Mouse (Mus musculus): ENCODE results near the gene Isca2. TPM values are rescaled to one million over a fixed set of nuclear protein-coding genes. Genes with fewer than 3 reads are reported as not detected.

The Isca2 gene
- polyA plus RNA-seq, 1 experiment from 2014 or later = 137 TPM

Other genes starting within 250 kb of the Isca2 start
- gene Vsx2, start 203.5 kb upstream of the Isca2 start, polyA plus RNA-seq (2014; fragmentation: Nextera tagmentation; extraction: Ambion mirVana) = not detected in 2 replicates
- gene Abcd4, start 155.8 kb upstream of the Isca2 start, polyA plus RNA-seq (2014; fragmentation: Nextera tagmentation; extraction: Ambion mirVana) = 13.4 and 15.0 TPM in 2 replicates
- not detected in 2 replicates for gene Vrtn, start 132.2 kb upstream of the Isca2 start, polyA plus RNA-seq (2014; fragmentation: Nextera tagmentation; extraction: Ambion mirVana)
- gene Syndig1l, start 74.4 kb upstream of the Isca2 start, polyA plus RNA-seq (2014; fragmentation: Nextera tagmentation; extraction: Ambion mirVana) = 0.19 TPM in 1 of 2 replicates, not detected in the other
- 66.2 and 66.6 TPM in 2 replicates for gene Npc2, start 99 bp upstream of the Isca2 start, polyA plus RNA-seq (2014; fragmentation: Nextera tagmentation; extraction: Ambion mirVana)
- gene Ltbp2, start 103.3 kb downstream of the Isca2 start, polyA plus RNA-seq (2014; fragmentation: Nextera tagmentation; extraction: Ambion mirVana) = 0.36 and 0.45 TPM in 2 replicates
- gene Fcf1, start 197.6 kb downstream of the Isca2 start, polyA plus RNA-seq (2014; fragmentation: Nextera tagmentation; extraction: Ambion mirVana) = 145 and 147 TPM in 2 replicates
- 15.1 and 15.3 TPM in 2 replicates for gene Arel1, start 197.6 kb downstream of the Isca2 start, polyA plus RNA-seq (2014; fragmentation: Nextera tagmentation; extraction: Ambion mirVana)
- 50.8 and 54.5 TPM in 2 replicates for gene Ylpm1, start 223.1 kb downstream of the Isca2 start, polyA plus RNA-seq (2014; fragmentation: Nextera tagmentation; extraction: Ambion mirVana)